Mouse (Mus musculus) spleen, adult 2 months (tissue): ENCODE results near the gene Lyve1.

Source experiments
- CTCF ChIP-seq: fragments of 200-500 bp; IDR thresholded peaks from 2 replicates; pipeline ENCODE4 v1.5.1; 2011; ENCODE audit warnings: mild to moderate bottlenecking, inconsistent platforms; ENCODE audit not compliant: insufficient read depth, insufficient read length, insufficient replicate concordance; ENCODE audit errors: extremely low read depth
- POLR2A ChIP-seq: fragments of 200-500 bp; IDR thresholded peaks from 2 replicates; pipeline ENCODE4 v1.6.1; 2011; ENCODE audit warnings: low read depth, low read length, inconsistent platforms

- TF ChIP-seq CTCF = no peak
- TF ChIP-seq POLR2A = no peak
Measured at GRCm38 (mm10) chr7:110891501-110891986, 28.5 kb upstream of the Lyve1 start.
